Mouse (Mus musculus): ENCODE measurements around the gene Denr.

Denr gene

GRCm38 (mm10) chr5:123972453-123972852 is 65.5 kb downstream of the Denr start:
- no peak for DNase-seq (ENCODE audit: low spot score in 2 of 2)

- peak in 1 of 2 experiments; percentile 57 for DNase-seq (ENCODE audit: low spot score in 2 of 2)
These were observed 66.6 kb downstream of the Denr start, which contains the start of gene Hip1r for GRCm38 (mm10) chr5:123973299-123974178. TSS of gene Hip1r (plus strand) at chr5:123973628.

GRCm38 (mm10) chr5:123974179-123974485 is 67.2 kb downstream of the Denr start:
- DNase-seq (ENCODE audit: low spot score in 2 of 2): no peak

GRCm38 (mm10) chr5:123974616-123975111 is 67.7 kb downstream of the Denr start:
- DNase-seq (ENCODE audit: low spot score in 2 of 2): no peak

GRCm38 (mm10) chr5:123975668-123976180 is 68.7 kb downstream of the Denr start:
- no peak for DNase-seq (ENCODE audit: low spot score in 2 of 2)

GRCm38 (mm10) chr5:123977231-123977630 is 70.3 kb downstream of the Denr start:
- no peak for DNase-seq (ENCODE audit: low spot score in 2 of 2)

GRCm38 (mm10) chr5:123978131-123978530 is 71.2 kb downstream of the Denr start:
- no peak for DNase-seq (ENCODE audit: low spot score in 2 of 2)

Measured in frontal cortex, postnatal 14 days (tissue).